Mouse (Mus musculus) intestine, embryonic 15.5 days (tissue): ENCODE data around the gene L3mbtl1. TPM values are rescaled to one million over a fixed set of nuclear protein-coding genes. Genes with fewer than 3 reads are reported as not detected.
"Not testable (repeated sequence)": the region's sequence is repeated elsewhere in the genome, so short reads cannot be mapped to it uniquely, and the experiment has no call there.

Source experiments
- ATAC-seq: fragments of 200-750 bp; cut with Nextera tagmentation; 2 replicates; pipeline ENCODE4 v1.8.0; 2017; ENCODE audit warnings: moderate TSS enrichment, moderate library complexity
- H3K27ac ChIP-seq: fragments of 300-500 bp; sonication (generic); 2 replicates; pipeline ENCODE4 v1.5.1; 2015; ENCODE audit warnings: mild to moderate bottlenecking, inconsistent platforms
- H3K27me3 ChIP-seq: fragments of 300-500 bp; sonication (generic); replicated peaks from 2 replicates; pipeline ENCODE4 v1.6.1; 2015; ENCODE audit warnings: inconsistent platforms
- H3K36me3 ChIP-seq: fragments of 300-500 bp; sonication (generic); 2 replicates; pipeline ENCODE4 v1.6.1; 2015; ENCODE audit warnings: inconsistent platforms
- H3K4me1 ChIP-seq: fragments of 300-500 bp; sonication (generic); replicated peaks from 2 replicates; pipeline ENCODE4 v1.6.1; 2015; ENCODE audit warnings: inconsistent platforms
- H3K4me2 ChIP-seq: fragments of 300-500 bp; sonication (generic); replicated peaks from 2 replicates; pipeline ENCODE4 v1.6.1; 2015; ENCODE audit warnings: mild to moderate bottlenecking, inconsistent platforms
- H3K4me3 ChIP-seq: fragments of 300-500 bp; sonication (generic); replicated peaks from 2 replicates; pipeline ENCODE4 v1.5.1; 2015; ENCODE audit warnings: inconsistent platforms
- H3K9ac ChIP-seq: fragments of 300-500 bp; sonication (generic); 2 replicates; pipeline ENCODE4 v1.6.1; 2015; ENCODE audit warnings: inconsistent platforms
- H3K9me3 ChIP-seq: fragments of 300-500 bp; sonication (generic); 2 replicates; pipeline ENCODE4 v1.6.1; 2016; ENCODE audit warnings: inconsistent platforms
- WGBS: fragments of 180-500 bp; shearing (Covaris S2); methylation state at CpG from one replicate; pipeline ENCODE4 v1.1.7; 2015; 5-methylcytosine and 5-hydroxymethylcytosine counted together
- polyA plus RNA-seq: library from polyadenylated mRNA; unstranded; fragments of >200 nt; fragmentation: Nextera tagmentation; extraction: Ambion mirVana; gene quantifications from 2 replicates; pipeline ENCODE4 v1.2.1, GENCODE M21; 2015

The L3mbtl1 gene
- 0.11 and 0.18 TPM in 2 replicates for polyA plus RNA-seq

- Histone ChIP-seq H3K36me3 (0 out of 2 replicates have a peak, but pooled peaks cover 8% of the 10 kb centered on the region), H3K27ac (no peak within 1 kb of the TSS), H3K9ac (peak within 1 kb of the TSS; percentile 51), H3K4me2 (peak within 1 kb of the TSS; percentile 99), H3K4me3 (peak within 1 kb of the TSS; percentile 56), H3K27me3 (peaks cover 9% of the 10 kb centered on the region), H3K4me1 (peaks cover 8% of the 10 kb centered on the region; the same call in 1 of the 2 replicates), H3K9me3 (no peaks in the 10 kb centered on the region)
- ATAC-seq = peak; percentile 42; the same call in 1 of the 2 replicates
- under 1% methylated on average over 40 of the region's 40 CpGs for WGBS
Measured at GRCm38 (mm10) chr2:162943148-162943846, at the start of gene L3mbtl1. Gene L3mbtl1, plus strand, starts transcription at chr2:162943472.

GRCm38 (mm10) chr2:162899256-162899655, 44.0 kb upstream of the L3mbtl1 start:
- peak; percentile 12; the same call in 1 of the 2 replicates for ATAC-seq
- 91% methylated on average over 20 of the region's 20 CpGs for WGBS
- not testable (repeated sequence) for H3K36me3 ChIP-seq

GRCm38 (mm10) chr2:162899880-162900589, 43.2 kb upstream of the L3mbtl1 start:
- no peak overlapping the region for H3K9ac ChIP-seq
- peak overlapping the region; percentile 52; the same call in 1 of the 2 replicates for H3K27ac ChIP-seq
- peak; percentile 94 for ATAC-seq
- H3K4me2 ChIP-seq = no peak overlapping the region
- H3K4me1 ChIP-seq = peaks cover 3% of the 10 kb centered on the region; the same call in 1 of the 2 replicates
- WGBS = 65% methylated on average over 12 of the region's 12 CpGs
- H3K36me3 ChIP-seq = no peaks in the 10 kb centered on the region
- H3K9me3 ChIP-seq = no peaks in the 10 kb centered on the region
- no peaks in the 10 kb centered on the region for H3K27me3 ChIP-seq
- H3K4me3 ChIP-seq = no peak overlapping the region

More at GRCm38 (mm10) chr2:162899256-162899655, 44.0 kb upstream of the L3mbtl1 start:
- not testable (repeated sequence) for H3K27me3 ChIP-seq, H3K4me2 ChIP-seq, H3K27ac ChIP-seq, H3K9ac ChIP-seq, H3K9me3 ChIP-seq, H3K4me3 ChIP-seq, H3K4me1 ChIP-seq

- H3K4me2 ChIP-seq = no peak overlapping the region
- peak overlapping the region; percentile 52; the same call in 1 of the 2 replicates for H3K27ac ChIP-seq
- no peaks in the 10 kb centered on the region for H3K27me3 ChIP-seq
- peaks cover 3% of the 10 kb centered on the region; the same call in 1 of the 2 replicates for H3K4me1 ChIP-seq
- H3K4me3 ChIP-seq = no peak overlapping the region
- H3K36me3 ChIP-seq = no peaks in the 10 kb centered on the region
- ATAC-seq = peak; percentile 72
- no peak overlapping the region for H3K9ac ChIP-seq
- 41% methylated on average over 2 of the region's 2 CpGs for WGBS
- no peaks in the 10 kb centered on the region for H3K9me3 ChIP-seq
Measured at GRCm38 (mm10) chr2:162900590-162900916, 42.7 kb upstream of the L3mbtl1 start.

- H3K36me3 ChIP-seq = no peaks in the 10 kb centered on the region
- no peaks in the 10 kb centered on the region for H3K9me3 ChIP-seq
- no peaks in the 10 kb centered on the region for H3K4me1 ChIP-seq
- WGBS = 65% methylated on average over 4 of the region's 4 CpGs
- no peaks in the 10 kb centered on the region for H3K27me3 ChIP-seq
- no peak overlapping the region for H3K4me2 ChIP-seq
- H3K4me3 ChIP-seq = no peak overlapping the region
- ATAC-seq = no peak
- H3K9ac ChIP-seq = no peak overlapping the region
- no peak overlapping the region for H3K27ac ChIP-seq
Measured at GRCm38 (mm10) chr2:162905902-162906301, 37.4 kb upstream of the L3mbtl1 start.

GRCm38 (mm10) chr2:162908052-162908491, 35.2 kb upstream of the L3mbtl1 start:
- Histone ChIP-seq H3K9me3 (no peaks in the 10 kb centered on the region), H3K27me3 (no peaks in the 10 kb centered on the region), H3K27ac (no peak overlapping the region), H3K4me2 (no peak overlapping the region), H3K9ac (no peak overlapping the region), H3K4me1 (no peaks in the 10 kb centered on the region), H3K4me3 (no peak overlapping the region), H3K36me3 (no peaks in the 10 kb centered on the region)
- ATAC-seq = no peak; the same call in 1 of the 2 replicates
- WGBS = 58% methylated on average over 16 of the region's 16 CpGs

GRCm38 (mm10) chr2:162914040-162914439, 29.2 kb upstream of the L3mbtl1 start:
- no peak overlapping the region for H3K27ac ChIP-seq
- H3K4me1 ChIP-seq = no peaks in the 10 kb centered on the region
- no peak overlapping the region for H3K4me2 ChIP-seq
- WGBS = 69% methylated on average over 3 of the region's 3 CpGs
- no peaks in the 10 kb centered on the region for H3K9me3 ChIP-seq
- ATAC-seq = no peak
- H3K36me3 ChIP-seq = no peaks in the 10 kb centered on the region
- H3K9ac ChIP-seq = no peak overlapping the region
- no peak overlapping the region for H3K4me3 ChIP-seq
- H3K27me3 ChIP-seq = no peaks in the 10 kb centered on the region

- H3K27ac ChIP-seq = no peak overlapping the region
- H3K9me3 ChIP-seq = no peaks in the 10 kb centered on the region
- no peak overlapping the region for H3K4me2 ChIP-seq
- no peak overlapping the region for H3K9ac ChIP-seq
- no peak for ATAC-seq
- no peaks in the 10 kb centered on the region for H3K4me1 ChIP-seq
- no peaks in the 10 kb centered on the region for H3K27me3 ChIP-seq
- WGBS = 41% methylated on average over 2 of the region's 2 CpGs
- no peaks in the 10 kb centered on the region for H3K36me3 ChIP-seq
- H3K4me3 ChIP-seq = no peak overlapping the region
Measured at GRCm38 (mm10) chr2:162914519-162914918, 28.8 kb upstream of the L3mbtl1 start.

- H3K27ac ChIP-seq = 0 out of 2 replicates have a peak overlapping the region, but pooled peaks have one; percentile 27
Measured at GRCm38 (mm10) chr2:162919926-162920325, 23.3 kb upstream of the L3mbtl1 start.

GRCm38 (mm10) chr2:162922183-162922582, 21.1 kb upstream of the L3mbtl1 start:
- no peak overlapping the region for H3K4me3 ChIP-seq
- H3K4me2 ChIP-seq = no peak overlapping the region
- ATAC-seq = no peak
- no peaks in the 10 kb centered on the region for H3K4me1 ChIP-seq
- H3K27ac ChIP-seq = no peak overlapping the region
- H3K27me3 ChIP-seq = no peaks in the 10 kb centered on the region
- H3K36me3 ChIP-seq = no peaks in the 10 kb centered on the region
- no peak overlapping the region for H3K9ac ChIP-seq
- no peaks in the 10 kb centered on the region for H3K9me3 ChIP-seq
- WGBS = 11% methylated on average over 6 of the region's 6 CpGs

More at GRCm38 (mm10) chr2:162919926-162920325, 23.3 kb upstream of the L3mbtl1 start:
- Histone ChIP-seq H3K4me1 (no peaks in the 10 kb centered on the region), H3K4me2 (0 out of 2 replicates have a peak overlapping the region, but pooled peaks have one; percentile 1), H3K27me3 (no peaks in the 10 kb centered on the region), H3K9ac (no peak overlapping the region), H3K4me3 (no peak overlapping the region), H3K36me3 (no peaks in the 10 kb centered on the region), H3K9me3 (no peaks in the 10 kb centered on the region)
- peak; percentile 68 for ATAC-seq
- WGBS = 38% methylated on average over 5 of the region's 5 CpGs

GRCm38 (mm10) chr2:162922834-162923233, 20.4 kb upstream of the L3mbtl1 start:
- H3K36me3 ChIP-seq = no peaks in the 10 kb centered on the region
- no peaks in the 10 kb centered on the region for H3K4me1 ChIP-seq
- H3K9me3 ChIP-seq = no peaks in the 10 kb centered on the region
- no peaks in the 10 kb centered on the region for H3K27me3 ChIP-seq
- H3K4me3 ChIP-seq = no peak overlapping the region
- H3K9ac ChIP-seq = no peak overlapping the region
- WGBS = 71% methylated on average over 5 of the region's 5 CpGs
- no peak overlapping the region for H3K4me2 ChIP-seq
- ATAC-seq = no peak
- H3K27ac ChIP-seq = no peak overlapping the region

GRCm38 (mm10) chr2:162924126-162924525, 19.1 kb upstream of the L3mbtl1 start:
- ATAC-seq = no peak
- H3K27ac ChIP-seq = no peak overlapping the region
- no peaks in the 10 kb centered on the region for H3K9me3 ChIP-seq
- no peaks in the 10 kb centered on the region for H3K36me3 ChIP-seq
- no peaks in the 10 kb centered on the region for H3K4me1 ChIP-seq
- 69% methylated on average over 5 of the region's 5 CpGs for WGBS
- no peak overlapping the region for H3K9ac ChIP-seq
- H3K4me3 ChIP-seq = no peak overlapping the region
- H3K4me2 ChIP-seq = no peak overlapping the region
- H3K27me3 ChIP-seq = no peaks in the 10 kb centered on the region
